Mouse (Mus musculus) forebrain, embryonic 15.5 days (tissue): ENCODE data around the gene CN725425. TPM values are rescaled to one million over a fixed set of nuclear protein-coding genes. Genes with fewer than 3 reads are reported as not detected.

Source experiments
- ATAC-seq: fragments of 200-750 bp; cut with Nextera tagmentation; replicated peaks from 2 replicates; pipeline ENCODE4 v1.8.0; 2017; ENCODE audit warnings: mild to moderate bottlenecking, moderate TSS enrichment, moderate library complexity
- H3K27ac ChIP-seq: fragments of 300-500 bp; sonication (generic); replicated peaks from 2 replicates; pipeline ENCODE4 v1.5.1; 2015; ENCODE audit warnings: mild to moderate bottlenecking, inconsistent platforms
- H3K27me3 ChIP-seq: fragments of 300-500 bp; sonication (generic); 2 replicates; pipeline ENCODE4 v1.6.1; 2015; ENCODE audit warnings: inconsistent platforms
- H3K36me3 ChIP-seq: fragments of 300-500 bp; sonication (generic); 2 replicates; pipeline ENCODE4 v1.6.1; 2015; ENCODE audit warnings: mild to moderate bottlenecking, inconsistent platforms
- H3K4me1 ChIP-seq: fragments of 300-500 bp; sonication (generic); 2 replicates; pipeline ENCODE4 v1.6.1; 2015; ENCODE audit warnings: inconsistent platforms
- H3K4me2 ChIP-seq: fragments of 300-500 bp; sonication (generic); replicated peaks from 2 replicates; pipeline ENCODE4 v1.6.1; 2015; ENCODE audit warnings: mild to moderate bottlenecking, inconsistent platforms
- H3K4me3 ChIP-seq: fragments of 300-500 bp; sonication (generic); 2 replicates; pipeline ENCODE4 v1.5.1; 2015; ENCODE audit warnings: mild to moderate bottlenecking, inconsistent platforms
- H3K9ac ChIP-seq: fragments of 300-500 bp; sonication (generic); replicated peaks from 2 replicates; pipeline ENCODE4 v1.6.1; 2015; ENCODE audit warnings: mild to moderate bottlenecking, inconsistent platforms
- H3K9me3 ChIP-seq: fragments of 300-500 bp; sonication (generic); 2 replicates; pipeline ENCODE4 v1.6.1; 2016; ENCODE audit warnings: inconsistent platforms
- WGBS: fragments of 180-500 bp; shearing (Covaris S2); methylation state at CpG from one replicate; pipeline ENCODE4 v1.1.7; 2015; ENCODE audit warnings: mixed read lengths; 5-methylcytosine and 5-hydroxymethylcytosine counted together
- polyA plus RNA-seq: library from polyadenylated mRNA; unstranded; fragments of >200 nt; fragmentation: Nextera tagmentation; extraction: Ambion mirVana; gene quantifications from 2 replicates; pipeline ENCODE4 v1.2.1, GENCODE M21; 2015

CN725425 gene
- polyA plus RNA-seq: not detected in 2 replicates

DNA sequence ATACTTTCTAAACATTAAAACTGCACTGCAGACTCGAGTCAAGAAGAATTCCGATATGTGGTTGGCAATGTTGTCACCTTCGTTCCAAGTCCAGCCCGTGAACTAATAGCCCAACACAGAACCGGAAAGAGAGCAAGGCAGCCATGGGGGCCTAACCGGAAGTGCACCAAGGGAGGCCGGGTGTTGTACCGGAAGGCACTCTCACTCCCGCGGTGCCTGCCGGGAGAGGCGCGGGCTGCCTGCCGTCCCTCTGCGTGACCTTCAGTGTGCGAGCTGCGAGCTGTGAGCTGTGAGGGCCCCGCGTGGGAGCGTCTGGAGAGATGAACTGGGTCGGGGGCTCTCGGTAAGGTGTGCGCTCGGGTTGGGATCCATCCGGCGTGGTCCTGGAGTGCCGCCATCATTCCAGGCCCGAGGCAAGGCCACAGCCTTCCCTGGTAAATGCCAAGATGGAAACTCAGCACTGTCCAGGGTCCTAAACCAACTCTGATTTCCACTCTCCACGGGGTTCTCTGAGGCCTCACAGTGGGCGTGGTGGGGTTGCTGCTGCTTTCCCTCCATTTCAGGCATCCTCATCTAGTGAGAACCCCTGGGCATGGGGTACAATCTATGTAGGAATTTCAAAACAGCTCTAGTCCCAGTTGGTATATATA is at the start of gene CN725425:
Gene CN725425 (plus strand): TSS at position 239 of the 650 bp plus-strand sequence.
- Histone ChIP-seq H3K4me3 (no peak within 1 kb of the TSS), H3K36me3 (no peaks in the 10 kb centered on the region), H3K9me3 (no peaks in the 10 kb centered on the region), H3K4me2 (no peak within 1 kb of the TSS), H3K4me1 (no peaks in the 10 kb centered on the region), H3K9ac (no peak within 1 kb of the TSS), H3K27ac (no peak within 1 kb of the TSS), H3K27me3 (no peaks in the 10 kb centered on the region)
- WGBS: 93% methylated on average over 30 of the region's 30 CpGs
- no peak for ATAC-seq

DNA sequence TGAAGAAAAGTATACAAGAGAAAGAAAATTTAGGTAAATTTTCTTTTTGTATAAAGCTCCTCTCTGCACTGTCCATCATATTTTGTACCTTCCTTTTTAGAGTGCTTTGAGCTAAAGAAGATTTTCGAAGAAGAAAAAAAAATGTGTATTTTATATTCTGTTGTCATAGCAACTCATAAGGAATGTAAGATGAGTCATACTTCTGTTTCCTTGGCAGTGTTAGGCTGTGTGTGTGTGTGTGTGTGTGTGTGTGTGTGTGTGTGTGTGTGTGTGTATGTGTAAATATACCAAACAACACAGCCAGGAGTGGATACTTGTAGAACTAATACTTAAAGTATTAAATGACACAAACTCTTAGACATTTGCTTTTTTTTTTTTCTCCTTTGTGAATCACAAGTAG is 46.7 kb upstream of the CN725425 start:
- Histone ChIP-seq H3K27me3 (no peaks in the 10 kb centered on the region), H3K4me1 (no peaks in the 10 kb centered on the region), H3K27ac (no peak overlapping the region), H3K9me3 (no peaks in the 10 kb centered on the region), H3K4me3 (no peak overlapping the region), H3K4me2 (no peak overlapping the region), H3K36me3 (peaks cover 44% of the 10 kb centered on the region), H3K9ac (no peak overlapping the region)
- no peak for ATAC-seq
- WGBS: 43% methylated on average over 1 of the region's 1 CpGs

DNA sequence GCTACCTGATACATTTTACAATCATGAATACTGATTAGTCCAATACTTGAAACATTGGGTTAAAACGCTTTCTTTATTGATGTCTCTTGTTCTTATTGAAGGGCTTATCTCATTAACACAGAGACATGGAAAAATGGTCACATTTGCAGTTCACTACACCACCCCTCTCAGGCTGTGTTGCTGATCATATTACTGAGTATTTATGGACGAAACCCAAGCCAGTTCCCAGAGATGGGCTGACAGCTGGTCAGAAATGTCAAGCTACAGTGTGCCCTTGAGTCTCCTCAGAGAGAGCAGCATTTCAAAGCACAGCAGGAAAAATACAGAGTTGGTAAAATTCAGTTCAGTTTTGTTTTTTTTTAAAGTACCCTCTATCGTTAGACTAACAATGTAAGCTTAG is 46.0 kb upstream of the CN725425 start:
- Histone ChIP-seq H3K9me3 (no peaks in the 10 kb centered on the region), H3K9ac (no peak overlapping the region), H3K4me2 (no peak overlapping the region), H3K36me3 (peaks cover 39% of the 10 kb centered on the region), H3K27ac (no peak overlapping the region), H3K4me3 (no peak overlapping the region), H3K4me1 (no peaks in the 10 kb centered on the region), H3K27me3 (no peaks in the 10 kb centered on the region)
- no peak for ATAC-seq
- 83% methylated on average over 3 of the region's 3 CpGs for WGBS

DNA sequence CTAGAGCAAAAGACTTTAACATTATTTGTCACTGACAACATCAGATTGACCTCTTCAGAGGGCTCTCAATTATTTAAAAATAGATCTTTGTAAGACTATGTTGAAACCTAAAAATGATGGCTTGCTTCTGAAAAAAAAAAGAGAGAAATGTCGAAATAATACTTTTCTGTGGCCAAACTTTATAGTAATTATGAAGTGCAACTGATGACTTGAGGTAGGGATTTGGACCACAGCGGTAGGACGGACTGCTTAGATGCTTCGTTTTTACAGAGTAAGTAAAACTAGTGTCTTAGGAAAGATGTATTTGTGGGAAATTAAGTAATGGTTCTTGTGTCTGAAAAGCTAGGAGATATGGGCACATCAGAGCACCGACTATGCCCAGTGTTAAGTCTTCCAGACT is 38.1 kb upstream of the CN725425 start:
- Histone ChIP-seq H3K4me1 (no peaks in the 10 kb centered on the region), H3K4me3 (no peak overlapping the region), H3K27me3 (no peaks in the 10 kb centered on the region), H3K9ac (no peak overlapping the region), H3K36me3 (peaks cover 12% of the 10 kb centered on the region), H3K4me2 (no peak overlapping the region), H3K27ac (no peak overlapping the region), H3K9me3 (no peaks in the 10 kb centered on the region)
- ATAC-seq: no peak
- WGBS: 95% methylated on average over 5 of the region's 5 CpGs

DNA sequence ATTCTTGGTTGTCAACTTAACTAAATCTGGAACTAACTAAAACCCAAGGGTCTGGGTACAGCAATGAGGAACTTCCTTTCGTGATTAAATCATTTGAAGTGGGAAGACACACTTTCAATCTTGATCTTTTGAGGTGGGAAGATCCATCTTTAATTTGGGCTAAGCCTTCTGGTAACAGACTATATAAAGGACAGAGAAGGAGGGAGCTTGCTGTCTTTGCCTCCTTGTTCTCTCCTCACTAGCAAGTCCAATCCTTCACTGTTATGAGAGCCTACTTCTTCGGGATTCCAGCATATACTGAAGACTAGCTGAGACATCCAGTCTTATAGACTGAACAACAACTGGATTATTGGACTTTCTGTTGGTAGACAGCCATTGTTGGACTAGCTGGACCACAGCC is 35.8 kb upstream of the CN725425 start:
- H3K4me2 ChIP-seq: no peak overlapping the region
- H3K4me1 ChIP-seq: no peaks in the 10 kb centered on the region
- no peak overlapping the region for H3K4me3 ChIP-seq
- H3K27me3 ChIP-seq: no peaks in the 10 kb centered on the region
- H3K36me3 ChIP-seq: no peaks in the 10 kb centered on the region; the same call in 1 of the 2 replicates
- H3K9ac ChIP-seq: no peak overlapping the region
- no peak overlapping the region for H3K27ac ChIP-seq
- no peaks in the 10 kb centered on the region for H3K9me3 ChIP-seq
- no peak for ATAC-seq
- 95% methylated on average over 2 of the region's 2 CpGs for WGBS

DNA sequence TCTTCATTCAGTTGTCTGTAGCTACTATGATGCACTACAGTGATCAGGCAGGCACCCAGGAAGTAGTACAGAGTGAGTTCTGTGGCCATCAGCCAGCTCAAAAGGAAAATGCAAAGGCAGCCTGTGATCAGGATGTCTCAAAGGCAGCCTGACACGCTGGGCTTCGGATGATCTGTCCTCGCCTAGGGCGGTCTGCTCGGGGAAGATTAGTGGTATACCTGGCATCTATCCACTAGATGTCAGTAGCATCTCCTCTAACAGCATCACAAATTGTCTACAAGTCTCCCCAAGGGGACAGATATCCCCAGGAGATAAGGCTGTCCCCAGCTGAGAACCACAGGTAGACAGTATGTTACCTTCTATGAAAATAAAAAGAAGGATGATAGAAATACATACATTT is 34.3 kb upstream of the CN725425 start:
- no peaks in the 10 kb centered on the region for H3K9me3 ChIP-seq
- no peaks in the 10 kb centered on the region for H3K36me3 ChIP-seq
- peak; percentile 41; the same call in 1 of the 2 replicates for ATAC-seq
- H3K27me3 ChIP-seq: no peaks in the 10 kb centered on the region
- 5% methylated on average over 5 of the region's 5 CpGs for WGBS
- H3K4me3 ChIP-seq: no peak overlapping the region
- H3K27ac ChIP-seq: no peak overlapping the region
- no peak overlapping the region for H3K4me2 ChIP-seq
- H3K4me1 ChIP-seq: no peaks in the 10 kb centered on the region
- H3K9ac ChIP-seq: no peak overlapping the region

DNA sequence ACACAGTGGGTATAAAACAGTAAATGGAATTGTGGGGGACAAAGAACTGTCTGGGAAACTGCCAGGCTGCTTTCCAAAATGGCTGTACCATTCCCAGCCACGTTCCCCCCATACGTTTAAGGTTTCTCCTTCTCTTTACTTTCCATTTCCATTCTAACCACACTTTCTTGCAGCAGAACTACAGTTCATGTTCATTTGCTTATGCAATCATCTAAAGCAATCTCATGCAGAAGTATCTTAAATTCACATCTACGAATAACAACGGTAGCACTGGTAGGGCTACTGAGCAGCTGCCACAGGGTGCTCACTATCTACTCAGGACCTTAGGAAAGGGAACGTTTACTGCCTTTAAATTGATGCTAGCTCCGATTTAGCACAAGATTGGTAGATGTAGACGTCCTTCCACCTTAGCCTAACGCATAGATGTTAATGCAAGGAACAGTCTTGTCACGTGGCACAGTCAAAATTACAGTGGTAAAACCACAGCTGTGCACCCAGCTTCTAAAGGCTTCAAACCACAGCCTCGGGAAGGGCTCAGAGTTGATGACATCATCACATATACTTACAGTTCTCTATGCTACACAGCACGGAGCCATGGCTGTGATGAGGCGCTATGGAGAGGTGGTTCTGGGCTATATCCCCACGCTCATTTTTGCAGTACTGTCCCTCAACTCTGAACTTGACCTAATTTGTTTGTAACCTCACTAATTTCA is 31.3 kb upstream of the CN725425 start:
- Histone ChIP-seq H3K9ac (no peak overlapping the region), H3K4me1 (peaks cover 19% of the 10 kb centered on the region), H3K27me3 (no peaks in the 10 kb centered on the region), H3K9me3 (no peaks in the 10 kb centered on the region), H3K36me3 (no peaks in the 10 kb centered on the region), H3K27ac (no peak overlapping the region), H3K4me2 (no peak overlapping the region), H3K4me3 (no peak overlapping the region)
- no peak for ATAC-seq
- 88% methylated on average over 13 of the region's 13 CpGs for WGBS

DNA sequence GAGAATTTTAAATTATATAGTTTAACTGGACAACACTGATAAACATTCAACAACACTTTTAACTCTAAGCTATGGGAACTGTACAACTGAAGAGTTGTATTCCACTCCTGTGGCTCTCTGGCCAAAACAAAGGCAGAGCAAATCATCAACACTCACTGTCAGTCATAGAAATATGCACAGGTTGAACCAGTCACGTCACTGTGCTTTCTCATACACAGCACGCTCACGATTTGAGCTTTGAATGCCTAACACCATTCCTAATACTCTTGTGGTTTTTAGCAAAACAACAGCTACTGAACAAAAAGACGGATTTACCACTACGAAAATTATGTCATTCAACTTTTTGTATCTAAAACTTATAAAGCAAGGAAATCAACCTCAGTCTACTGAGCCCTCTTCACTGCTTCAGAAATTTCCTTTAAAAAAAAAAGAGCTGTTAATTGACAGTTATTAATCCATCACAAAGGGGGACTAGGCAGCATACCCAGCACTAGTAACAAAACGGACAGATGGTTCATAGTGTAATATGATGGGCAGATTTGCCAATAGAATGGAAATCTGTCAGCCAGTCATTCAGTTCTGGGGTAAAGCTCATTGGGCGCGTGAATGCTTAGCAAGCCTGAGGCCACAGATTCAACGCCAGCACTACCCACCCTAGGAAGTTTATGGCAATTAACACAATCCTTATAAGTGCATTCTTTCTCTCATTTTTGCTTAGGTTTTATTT is 28.5 kb upstream of the CN725425 start:
- Histone ChIP-seq H3K36me3 (0 out of 2 replicates have a peak, but pooled peaks cover 2% of the 10 kb centered on the region), H3K4me3 (no peak overlapping the region), H3K27me3 (no peaks in the 10 kb centered on the region), H3K4me1 (peaks cover 25% of the 10 kb centered on the region), H3K9me3 (no peaks in the 10 kb centered on the region), H3K9ac (no peak overlapping the region), H3K4me2 (no peak overlapping the region), H3K27ac (peak overlapping the region; percentile 68)
- peak; percentile 82 for ATAC-seq
- WGBS: 37% methylated on average over 9 of the region's 9 CpGs

DNA sequence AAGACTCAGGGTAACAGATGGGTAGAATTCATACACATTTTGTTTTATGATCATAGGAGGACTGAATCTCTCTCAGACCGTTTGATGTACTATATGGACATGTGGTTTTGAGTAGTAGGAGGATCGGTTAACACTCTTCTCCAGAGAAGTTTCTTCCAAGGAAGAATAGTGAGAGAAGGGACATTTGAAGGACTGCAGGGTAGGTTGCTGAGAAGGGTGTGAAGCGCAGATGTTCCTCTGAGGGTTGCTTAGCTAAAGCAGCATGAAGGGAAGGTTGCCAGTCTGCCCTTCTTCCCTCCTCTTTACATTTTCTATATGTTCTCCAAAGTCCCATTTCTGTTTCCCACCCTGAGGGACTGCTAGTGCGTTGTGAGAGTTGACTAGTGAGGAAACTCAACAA is 28.0 kb upstream of the CN725425 start:
- no peak for ATAC-seq
- 70% methylated on average over 4 of the region's 4 CpGs for WGBS
- H3K27ac ChIP-seq: peak overlapping the region; percentile 68

DNA sequence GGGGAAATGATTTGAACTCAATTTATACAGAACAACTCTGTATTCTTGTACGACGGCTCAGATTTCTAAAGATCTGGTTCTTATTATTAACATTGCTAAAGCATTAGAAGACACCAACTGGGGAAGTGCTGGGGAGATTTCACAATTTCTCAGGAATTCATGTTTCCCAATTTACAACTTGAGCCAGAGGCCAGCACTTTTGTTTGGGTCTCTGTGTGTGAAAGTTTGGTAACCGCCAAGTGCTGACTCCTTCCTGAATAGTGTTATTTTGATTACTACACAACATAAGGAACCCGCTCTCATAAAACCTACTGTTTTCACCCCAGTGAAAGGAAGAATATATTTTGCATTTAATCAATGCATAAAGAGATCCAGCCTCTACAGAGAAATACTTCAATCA is 27.1 kb upstream of the CN725425 start:
- no peaks in the 10 kb centered on the region for H3K9me3 ChIP-seq
- ATAC-seq: no peak
- H3K9ac ChIP-seq: no peak overlapping the region
- H3K4me1 ChIP-seq: peaks cover 25% of the 10 kb centered on the region
- H3K27ac ChIP-seq: peak overlapping the region; percentile 68; the same call in 1 of the 2 replicates
- 43% methylated on average over 4 of the region's 4 CpGs for whole genome bisulfite sequencing
- no peak overlapping the region for H3K4me3 ChIP-seq
- H3K4me2 ChIP-seq: no peak overlapping the region
- 0 out of 2 replicates have a peak, but pooled peaks cover 3% of the 10 kb centered on the region for H3K36me3 ChIP-seq
- H3K27me3 ChIP-seq: no peaks in the 10 kb centered on the region

More for the DNA sequence above, 28.0 kb upstream of the CN725425 start:
- Histone ChIP-seq H3K27me3 (no peaks in the 10 kb centered on the region), H3K4me3 (no peak overlapping the region), H3K36me3 (0 out of 2 replicates have a peak, but pooled peaks cover 3% of the 10 kb centered on the region), H3K4me1 (peaks cover 25% of the 10 kb centered on the region), H3K9me3 (no peaks in the 10 kb centered on the region), H3K4me2 (no peak overlapping the region), H3K9ac (no peak overlapping the region)

DNA sequence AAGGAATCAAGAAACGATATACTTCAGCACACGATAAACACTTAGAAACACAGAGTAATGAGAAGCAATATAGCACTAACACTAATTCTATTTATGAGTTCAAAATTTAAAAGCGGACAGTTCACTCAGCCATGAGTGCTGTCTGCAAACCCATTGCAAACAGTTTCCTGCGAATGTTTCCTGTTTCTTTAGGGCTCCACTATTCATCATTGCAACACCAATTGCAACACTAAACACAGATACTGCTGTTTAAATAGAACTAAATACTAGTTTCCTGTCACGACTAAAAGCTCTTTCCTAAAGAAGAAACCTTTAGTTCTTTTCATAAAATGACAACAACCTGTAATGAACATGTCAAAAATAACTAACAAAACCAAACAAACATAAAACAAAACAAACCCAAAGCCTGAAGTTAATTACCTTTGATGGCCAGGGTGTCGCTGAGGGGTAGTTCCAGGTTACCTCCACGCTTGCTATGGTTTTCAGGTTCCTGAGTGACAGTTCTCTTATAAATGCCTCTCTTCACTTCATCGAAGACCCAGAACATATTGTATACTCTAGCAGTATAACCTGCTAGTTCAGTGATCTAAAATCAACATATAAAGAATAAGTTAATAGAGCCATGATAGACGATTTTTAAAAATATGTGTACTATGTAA is 20.5 kb upstream of the CN725425 start:
- H3K4me2 ChIP-seq: no peak overlapping the region
- peaks cover 3% of the 10 kb centered on the region; the same call in 1 of the 2 replicates for H3K36me3 ChIP-seq
- no peak overlapping the region for H3K9ac ChIP-seq
- H3K4me3 ChIP-seq: no peak overlapping the region
- ATAC-seq: no peak
- H3K9me3 ChIP-seq: no peaks in the 10 kb centered on the region
- H3K27ac ChIP-seq: no peak overlapping the region
- WGBS: 87% methylated on average over 9 of the region's 9 CpGs
- peaks cover 9% of the 10 kb centered on the region; the same call in 1 of the 2 replicates for H3K4me1 ChIP-seq
- no peaks in the 10 kb centered on the region for H3K27me3 ChIP-seq
